Mouse (Mus musculus): ENCODE data around the gene Tmem156. TPM values are rescaled to one million over a fixed set of nuclear protein-coding genes. Genes with fewer than 3 reads are reported as not detected.
"Not testable (repeated sequence)": the region's sequence is repeated elsewhere in the genome, so short reads cannot be mapped to it uniquely, and the experiment has no call there.

The Tmem156 gene
- under 1 TPM; 0.17 to 0.44 TPM for total RNA-seq (2021)
- long read RNA-seq, experiment 1: 0 reads
- long read RNA-seq, experiment 2: 0 reads

- DNase-seq (ENCODE audit: low spot score in 2 of 2): no peak
Observed at GRCm38 (mm10) chr5:65091921-65092320, at the start of gene Tmem156. Gene Tmem156, minus strand, starts transcription at chr5:65092132.

- DNase-seq (ENCODE audit: low spot score in 2 of 2): no peak
Observed at GRCm38 (mm10) chr5:65141242-65141641, 49.3 kb upstream of the Tmem156 start.

- no peak for DNase-seq (ENCODE audit: low spot score in 2 of 2)
Observed at GRCm38 (mm10) chr5:65137073-65137472, 45.1 kb upstream of the Tmem156 start.

- DNase-seq (ENCODE audit: low spot score in 2 of 2): no peak
Observed at GRCm38 (mm10) chr5:65136159-65136558, 44.2 kb upstream of the Tmem156 start.

DNA sequence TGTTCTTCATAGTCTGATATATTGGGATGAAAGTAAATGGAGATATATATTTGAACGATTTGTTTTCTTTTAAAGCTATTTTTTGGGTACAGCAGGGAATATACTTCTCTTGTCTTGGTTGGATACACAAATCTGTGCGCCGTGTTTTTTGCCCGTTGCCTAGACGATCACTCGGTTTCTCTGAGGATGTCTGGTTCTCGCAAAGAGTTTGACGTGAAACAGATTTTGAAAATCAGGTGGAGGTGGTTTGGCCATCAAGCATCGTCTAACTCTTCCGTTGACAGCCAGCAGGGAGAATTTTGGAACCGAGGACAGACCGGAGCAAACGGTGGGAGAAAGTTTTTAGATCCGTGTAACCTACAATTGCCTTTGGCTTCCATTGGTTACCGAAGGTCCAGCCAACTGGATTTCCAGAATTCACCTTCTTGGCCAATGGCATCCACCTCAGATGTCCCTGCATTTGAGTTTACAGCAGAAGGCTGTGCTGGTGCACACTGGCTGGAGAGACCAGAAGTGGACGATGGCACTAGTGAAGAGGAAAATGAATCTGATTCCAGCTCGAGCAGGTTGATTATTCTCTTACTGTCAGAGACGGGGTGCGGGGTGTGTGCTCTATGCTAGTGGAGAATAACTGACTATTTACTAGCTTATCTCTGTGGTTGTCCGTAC is 39.4 kb upstream of the Tmem156 start:
- DNase-seq (ENCODE audit: low spot score in 2 of 2): no peak

GRCm38 (mm10) chr5:65130528-65131210 is 38.7 kb upstream of the Tmem156 start:
- DNase-seq (ENCODE audit: low spot score in 2 of 2): no peak

GRCm38 (mm10) chr5:65128481-65128880 is 36.5 kb upstream of the Tmem156 start:
- no peak for DNase-seq (ENCODE audit: low spot score in 2 of 2)

- DNase-seq (ENCODE audit: low spot score in 2 of 2): no peak
Observed at GRCm38 (mm10) chr5:65126137-65126536, 34.2 kb upstream of the Tmem156 start.

DNA sequence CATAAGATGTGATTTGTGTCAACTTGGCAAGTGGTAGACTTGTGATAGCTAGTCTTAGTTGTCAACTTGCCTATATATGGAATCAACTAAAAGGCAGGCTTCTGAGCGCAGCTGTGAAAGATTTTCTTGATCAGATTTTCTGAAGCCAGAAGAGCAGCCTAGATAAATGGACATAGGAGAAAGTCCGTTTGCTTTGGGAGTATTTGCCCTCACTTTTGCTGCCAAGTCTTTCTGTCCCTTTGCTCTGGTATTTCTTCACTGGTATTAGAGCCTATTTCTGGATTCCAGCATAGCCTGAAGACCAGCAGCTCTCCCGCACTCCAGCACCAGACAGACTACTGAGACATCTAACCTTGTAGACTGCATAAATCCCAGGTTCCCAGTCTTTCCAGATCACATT is 30.7 kb upstream of the Tmem156 start:
- no peak for DNase-seq (ENCODE audit: low spot score in 2 of 2)

DNA sequence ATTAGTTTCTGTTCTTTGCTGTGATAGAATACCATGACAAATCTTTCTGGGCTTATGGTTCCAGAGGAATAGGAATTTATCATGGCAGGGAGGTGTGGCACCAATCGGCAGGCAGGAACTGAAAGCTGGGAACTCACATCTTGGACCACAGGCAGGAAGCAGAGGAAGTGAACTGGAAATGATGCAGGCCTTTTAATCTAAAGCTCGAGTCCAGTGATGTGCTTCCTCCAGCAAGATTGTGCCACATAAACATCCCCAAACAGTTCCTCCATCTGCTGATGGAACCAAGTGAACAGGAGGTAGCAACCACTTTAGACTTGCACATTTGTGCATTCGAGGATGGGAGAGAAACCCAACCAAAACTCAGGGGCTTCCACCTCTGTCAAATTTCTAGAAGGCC is 28.0 kb upstream of the Tmem156 start:
- no peak for DNase-seq (ENCODE audit: low spot score in 2 of 2)

GRCm38 (mm10) chr5:65119495-65119894 is 27.6 kb upstream of the Tmem156 start:
- no peak for DNase-seq (ENCODE audit: low spot score in 2 of 2)

GRCm38 (mm10) chr5:65116789-65117188 is 24.9 kb upstream of the Tmem156 start:
- no peak for DNase-seq (ENCODE audit: low spot score in 2 of 2)

GRCm38 (mm10) chr5:65113323-65113722 is 21.4 kb upstream of the Tmem156 start:
- no peak for DNase-seq (ENCODE audit: low spot score in 2 of 2)

GRCm38 (mm10) chr5:65112225-65112624 is 20.3 kb upstream of the Tmem156 start:
- DNase-seq (ENCODE audit: low spot score in 2 of 2): not testable (repeated sequence)

- DNase-seq (ENCODE audit: low spot score in 2 of 2): peak; percentile 23 to 47
Observed at GRCm38 (mm10) chr5:65107773-65108432, 16.0 kb upstream of the Tmem156 start.

- peak; percentile 87 to 92 for DNase-seq (ENCODE audit: low spot score in 2 of 2)
Observed at GRCm38 (mm10) chr5:65106876-65107772, 15.2 kb upstream of the Tmem156 start, which contains the start of gene Klhl5. Gene Klhl5, plus strand, starts transcription at chr5:65107539.

GRCm38 (mm10) chr5:65102641-65103042 is 10.7 kb upstream of the Tmem156 start:
- no peak for DNase-seq (ENCODE audit: low spot score in 2 of 2)

DNA sequence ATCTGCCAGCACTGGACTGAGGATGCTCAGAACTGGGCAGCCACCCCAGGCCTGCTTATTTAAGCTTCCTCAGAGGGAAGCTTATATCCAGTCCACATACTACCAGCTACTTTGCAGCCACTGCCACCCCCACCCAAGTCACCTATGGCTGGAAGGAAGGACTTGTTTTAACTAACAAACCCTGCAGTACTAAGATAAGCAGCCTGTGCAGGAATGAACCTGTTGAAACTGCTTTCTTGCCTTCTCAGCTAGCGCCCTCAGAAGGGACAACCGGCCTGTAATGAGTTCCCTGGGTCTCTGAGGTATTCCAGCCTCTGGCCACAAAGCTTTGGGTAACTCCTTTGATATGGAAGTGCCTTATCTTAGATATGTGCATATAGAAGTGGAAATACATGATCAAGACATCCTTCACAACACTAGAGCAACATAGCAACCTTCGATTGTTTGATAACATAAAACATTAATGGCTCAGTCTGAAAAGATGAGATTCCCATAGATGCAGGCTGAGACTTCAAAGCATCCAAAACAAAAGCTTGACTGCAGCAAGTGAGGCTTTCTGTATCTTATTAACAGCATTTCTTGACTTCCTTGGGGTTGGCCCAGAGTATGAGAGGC is 10.2 kb upstream of the Tmem156 start:
- no peak for DNase-seq (ENCODE audit: low spot score in 2 of 2)

- DNase-seq (ENCODE audit: low spot score in 2 of 2): no peak
Observed at GRCm38 (mm10) chr5:65101621-65102020, 9.7 kb upstream of the Tmem156 start.

GRCm38 (mm10) chr5:65101209-65101608 is 9.3 kb upstream of the Tmem156 start:
- DNase-seq (ENCODE audit: low spot score in 2 of 2): no peak

GRCm38 (mm10) chr5:65100002-65100401 is 8.1 kb upstream of the Tmem156 start:
- no peak for DNase-seq (ENCODE audit: low spot score in 2 of 2)
